Mouse (Mus musculus) midbrain, embryonic 14.5 days (tissue): ENCODE results near the gene Atp6v1g1. TPM values are rescaled to one million over a fixed set of nuclear protein-coding genes. Genes with fewer than 3 reads are reported as not detected.
A peak's percentile ranks its signal among the peaks of the same experiment; 100 is the strongest.

ENCODE experiments used
- ATAC-seq: fragments of 200-750 bp; cut with Nextera tagmentation; 2 replicates; pipeline ENCODE4 v1.8.0; 2017; ENCODE audit warnings: moderate number of reproducible peaks, moderate library complexity; ENCODE audit not compliant: low FRiP score, low TSS enrichment
- DNase-seq: peaks from one replicate; pipeline ENCODE4 v3.0.0-alpha.2; 2015
- H3K27ac ChIP-seq: fragments of 300-500 bp; sonication (generic); replicated peaks from 2 replicates; pipeline ENCODE4 v1.5.1; 2014; ENCODE audit warnings: mild to moderate bottlenecking, low read depth, low read length, moderate library complexity
- H3K27me3 ChIP-seq: fragments of 300-500 bp; sonication (generic); 2 replicates; pipeline ENCODE4 v1.6.1; 2014; ENCODE audit warnings: low read length, control low read depth, mixed read lengths; ENCODE audit not compliant: control insufficient read depth, insufficient read depth
- H3K36me3 ChIP-seq: fragments of 300-500 bp; sonication (generic); 2 replicates; pipeline ENCODE4 v1.6.1; 2014; ENCODE audit warnings: low read length, control low read depth; ENCODE audit not compliant: control insufficient read depth, insufficient read depth
- H3K4me1 ChIP-seq: fragments of 300-500 bp; sonication (generic); 2 replicates; pipeline ENCODE4 v1.6.1; 2014; ENCODE audit warnings: mild to moderate bottlenecking, antibody characterized with exemption, low read length, control low read depth; ENCODE audit not compliant: control insufficient read depth, insufficient read depth
- H3K4me2 ChIP-seq: fragments of 300-500 bp; sonication (generic); 2 replicates; pipeline ENCODE4 v1.6.1; 2014; ENCODE audit warnings: mild to moderate bottlenecking, low read length, moderate library complexity
- H3K4me3 ChIP-seq: fragments of 300-500 bp; sonication (generic); replicated peaks from 2 replicates; pipeline ENCODE4 v1.5.1; 2014; ENCODE audit warnings: low read depth, low read length
- H3K9ac ChIP-seq: fragments of 300-500 bp; sonication (generic); replicated peaks from 2 replicates; pipeline ENCODE4 v1.6.1; 2014; ENCODE audit warnings: mild to moderate bottlenecking, low read length, moderate library complexity
- H3K9me3 ChIP-seq: fragments of 300-500 bp; sonication (generic); 2 replicates; pipeline ENCODE4 v1.6.1; 2016; ENCODE audit warnings: low read length, control low read depth, mixed read lengths; ENCODE audit not compliant: control insufficient read depth
- WGBS: fragments of 180-500 bp; shearing (Covaris S2); extraction: QIAGEN DNeasy Blood & Tissue Kit; methylation state at CpG from one replicate; pipeline ENCODE4 v1.1.7; 2014; 5-methylcytosine and 5-hydroxymethylcytosine counted together
- polyA plus RNA-seq: library from polyadenylated mRNA; unstranded; fragments of >200 nt; fragmentation: Nextera tagmentation; extraction: Ambion mirVana; gene quantifications from 2 replicates; pipeline ENCODE4 v1.2.1, GENCODE M21; 2014

Gene Atp6v1g1
- polyA plus RNA-seq, 1 experiment from 2014 or later: 451 TPM

DNA sequence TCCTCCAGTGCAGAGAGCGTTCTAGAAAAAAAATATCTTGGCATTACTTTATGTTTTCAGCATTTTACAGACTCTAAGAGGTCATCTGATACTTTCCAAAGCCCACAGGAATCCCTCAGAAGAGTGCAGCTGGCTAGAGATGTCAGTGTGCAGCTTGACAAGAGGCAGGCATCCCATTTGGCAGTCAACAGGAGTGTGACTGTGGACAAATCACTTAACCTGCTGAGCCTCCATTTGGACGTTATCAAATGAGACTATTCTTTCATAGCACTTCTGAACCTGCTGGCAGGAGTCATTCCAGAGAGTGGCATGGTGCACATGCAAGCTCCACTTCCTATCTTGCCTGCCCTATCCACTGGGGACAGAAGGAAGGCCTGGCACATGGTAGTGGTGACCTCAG is 2.4 kb upstream of the Atp6v1g1 start:
- no peak for DNase-seq
- Histone ChIP-seq H3K4me3 (no peak overlapping the region), H3K4me1 (peaks cover 14% of the 10 kb centered on the region), H3K9me3 (no peaks in the 10 kb centered on the region), H3K36me3 (no peaks in the 10 kb centered on the region), H3K27me3 (no peaks in the 10 kb centered on the region), H3K9ac (no peak overlapping the region), H3K4me2 (no peak overlapping the region), H3K27ac (no peak overlapping the region)
- WGBS: 79% methylated on average over 2 of the region's 2 CpGs
- ATAC-seq: no peak

DNA sequence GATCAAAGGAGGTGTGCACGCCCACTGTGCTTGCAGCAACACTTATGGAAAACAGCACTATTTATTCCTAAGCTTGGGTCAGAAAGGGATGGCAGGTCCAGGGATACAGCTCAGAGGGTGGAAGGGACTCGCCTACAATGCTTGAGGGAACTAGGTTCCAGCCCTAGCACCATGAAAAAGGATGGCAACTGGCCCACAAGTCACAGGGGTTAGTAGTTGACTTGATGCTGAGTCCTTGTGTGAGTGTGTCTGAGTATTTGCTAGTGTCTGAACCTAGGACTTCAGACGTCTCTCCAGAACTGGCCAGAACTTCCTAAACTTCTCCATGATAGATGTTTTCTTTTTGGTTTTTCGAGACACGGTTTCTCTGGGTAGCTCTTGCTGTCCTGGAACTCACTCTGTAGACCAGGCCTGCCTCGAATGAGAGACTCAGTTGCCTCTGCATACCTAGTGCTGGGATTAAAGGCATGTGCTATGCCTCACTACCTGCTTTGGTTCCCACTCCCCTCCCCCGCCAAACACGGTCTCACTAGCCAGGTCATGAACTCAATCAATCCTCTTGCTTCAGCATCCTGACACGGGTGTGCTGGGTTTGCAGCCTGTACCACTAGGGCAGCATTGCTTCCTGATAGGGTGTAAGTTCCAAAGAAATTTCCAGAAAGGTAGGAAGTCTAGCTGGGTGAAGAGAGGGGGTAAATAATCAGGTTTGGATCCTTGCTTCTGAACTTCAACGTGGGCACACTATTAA is 652 bp upstream of the Atp6v1g1 start:
- Histone ChIP-seq H3K9me3 (no peaks in the 10 kb centered on the region), H3K36me3 (peaks cover 9% of the 10 kb centered on the region), H3K4me3 (peak overlapping the region; percentile 87), H3K27me3 (no peaks in the 10 kb centered on the region), H3K9ac (peak overlapping the region; percentile 24; the same call in 1 of the 2 replicates), H3K4me1 (peaks cover 14% of the 10 kb centered on the region), H3K27ac (peak overlapping the region; percentile 80; the same call in 1 of the 2 replicates), H3K4me2 (peak overlapping the region; percentile 72)
- DNase-seq (no peak), ATAC-seq (peak; percentile 54)
- WGBS: 62% methylated on average over 10 of the region's 10 CpGs

DNA sequence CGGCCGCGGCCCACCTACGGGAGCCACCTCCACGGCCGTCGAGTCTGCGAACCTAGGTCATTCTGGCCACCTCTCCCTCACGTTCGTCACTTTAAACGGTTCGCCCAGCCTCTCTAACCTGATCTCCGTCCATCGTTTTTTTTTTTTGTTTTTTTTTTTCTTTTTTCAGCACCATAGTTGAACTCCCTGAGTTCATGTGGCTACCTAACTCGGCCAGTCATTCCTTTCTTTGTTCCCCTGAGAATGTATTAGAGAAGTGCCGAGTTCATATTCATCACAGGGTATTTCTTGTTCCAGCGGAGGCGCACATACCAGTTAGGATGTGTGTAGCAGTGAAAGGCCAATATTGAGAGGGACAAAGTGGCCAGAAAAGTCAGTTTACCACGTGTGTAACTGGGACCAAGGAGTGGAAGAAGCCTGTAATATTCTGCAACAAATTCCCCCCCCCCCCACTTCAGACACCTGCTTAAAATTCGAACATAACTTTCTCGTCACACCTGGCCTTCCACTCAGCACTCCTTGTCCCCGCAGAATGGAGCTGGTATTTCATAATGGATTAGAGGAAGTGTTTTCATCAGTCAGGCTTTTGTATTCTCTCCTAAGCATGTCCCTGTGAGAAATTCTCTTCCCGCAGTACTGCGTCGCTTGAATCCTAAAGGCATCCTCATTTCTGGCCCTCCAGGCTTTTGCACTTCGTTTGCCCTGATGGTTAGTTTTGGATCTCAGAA is 823 bp downstream of the Atp6v1g1 start:
- WGBS: 10% methylated on average over 26 of the region's 26 CpGs
- Histone ChIP-seq H3K4me1 (peaks cover 14% of the 10 kb centered on the region), H3K9ac (peak overlapping the region; percentile 91), H3K9me3 (no peaks in the 10 kb centered on the region), H3K4me3 (peak overlapping the region; percentile 87), H3K27me3 (no peaks in the 10 kb centered on the region), H3K4me2 (peak overlapping the region; percentile 72), H3K27ac (peak overlapping the region; percentile 80), H3K36me3 (peaks cover 18% of the 10 kb centered on the region)
- ATAC-seq (no peak), DNase-seq (no peak)

DNA sequence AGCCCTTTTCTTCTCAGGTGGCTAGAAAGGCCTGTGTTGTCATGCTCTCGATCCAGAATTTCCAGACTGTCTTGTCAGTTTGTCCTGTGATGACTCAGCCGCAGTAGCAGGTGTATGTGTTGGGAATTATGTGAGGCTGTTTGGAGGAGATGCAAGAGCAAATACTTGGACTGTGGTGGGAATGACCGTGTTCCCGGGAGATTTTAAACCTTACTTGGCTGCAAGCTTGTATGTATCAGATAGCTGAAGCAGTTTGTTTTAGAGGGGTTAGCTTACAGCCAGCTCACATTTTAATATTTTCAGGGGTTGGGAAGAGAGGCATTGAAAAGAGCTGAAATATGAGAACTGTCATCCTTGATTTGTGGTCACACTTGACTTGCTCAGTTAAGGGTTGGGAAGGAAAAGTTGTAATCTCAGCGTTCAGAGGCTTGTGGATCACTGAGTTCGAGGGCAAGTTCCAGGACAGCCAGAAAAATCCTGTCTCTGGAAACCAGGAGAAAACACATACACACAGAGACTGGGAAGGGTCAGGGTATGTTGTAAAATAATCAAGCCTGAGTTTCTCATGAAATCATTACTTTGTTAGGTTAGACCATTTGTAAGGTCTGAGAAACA is 2.0 kb downstream of the Atp6v1g1 start:
- 83% methylated on average over 6 of the region's 6 CpGs for WGBS
- no peak overlapping the region for H3K27ac ChIP-seq
- H3K4me3 ChIP-seq: 0 out of 2 replicates have a peak overlapping the region, but pooled peaks have one; percentile 87
- H3K9me3 ChIP-seq: no peaks in the 10 kb centered on the region
- no peak for DNase-seq
- H3K36me3 ChIP-seq: peaks cover 29% of the 10 kb centered on the region
- ATAC-seq: no peak
- H3K4me2 ChIP-seq: peak overlapping the region; percentile 72
- no peak overlapping the region for H3K9ac ChIP-seq
- H3K4me1 ChIP-seq: peaks cover 14% of the 10 kb centered on the region
- H3K27me3 ChIP-seq: no peaks in the 10 kb centered on the region

DNA sequence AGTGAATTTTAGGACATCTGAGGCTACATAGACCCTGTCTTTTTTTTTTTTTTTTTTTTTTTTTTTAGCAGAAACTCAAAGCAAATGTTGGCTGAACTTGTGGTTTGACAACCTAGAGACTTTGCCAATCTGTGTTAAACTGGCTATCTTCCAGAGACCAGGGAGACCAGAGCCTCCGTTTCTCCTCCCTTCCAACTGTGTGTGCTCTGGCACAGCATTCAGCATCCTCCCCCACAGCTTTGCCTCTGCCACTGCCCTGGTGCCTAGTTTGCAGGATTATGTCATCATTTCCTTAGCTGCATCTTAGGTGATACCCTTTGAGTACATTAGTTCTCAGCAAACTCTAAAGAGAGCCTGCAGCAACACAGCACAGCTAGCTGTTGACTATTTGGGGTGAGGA is 3.2 kb downstream of the Atp6v1g1 start:
- Histone ChIP-seq H3K4me3 (no peak overlapping the region), H3K36me3 (peaks cover 41% of the 10 kb centered on the region), H3K27me3 (no peaks in the 10 kb centered on the region), H3K4me2 (no peak overlapping the region), H3K9me3 (no peaks in the 10 kb centered on the region), H3K4me1 (peaks cover 14% of the 10 kb centered on the region), H3K9ac (no peak overlapping the region), H3K27ac (no peak overlapping the region)
- WGBS: 69% methylated on average over 1 of the region's 1 CpGs
- ATAC-seq (no peak), DNase-seq (no peak)

DNA sequence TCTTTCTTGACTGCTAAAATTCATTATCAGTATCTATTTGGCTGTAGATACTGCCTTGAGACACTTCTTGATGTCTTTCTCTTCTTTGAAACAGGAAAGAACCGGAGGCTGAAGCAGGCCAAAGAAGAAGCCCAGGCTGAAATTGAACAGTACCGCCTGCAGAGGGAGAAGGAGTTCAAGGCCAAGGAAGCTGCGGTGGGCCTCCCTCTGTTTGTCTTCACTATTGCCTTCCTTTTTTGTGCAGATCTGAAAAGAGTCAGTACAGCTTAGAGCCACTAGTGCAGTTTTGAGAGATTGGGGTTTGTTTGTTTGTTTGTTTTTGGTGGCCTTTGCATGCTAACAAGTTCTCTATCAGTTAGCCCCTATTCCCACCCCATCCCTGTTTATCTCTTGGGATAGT is 3.9 kb downstream of the Atp6v1g1 start:
- H3K36me3 ChIP-seq: peaks cover 46% of the 10 kb centered on the region
- no peak for ATAC-seq

DNA sequence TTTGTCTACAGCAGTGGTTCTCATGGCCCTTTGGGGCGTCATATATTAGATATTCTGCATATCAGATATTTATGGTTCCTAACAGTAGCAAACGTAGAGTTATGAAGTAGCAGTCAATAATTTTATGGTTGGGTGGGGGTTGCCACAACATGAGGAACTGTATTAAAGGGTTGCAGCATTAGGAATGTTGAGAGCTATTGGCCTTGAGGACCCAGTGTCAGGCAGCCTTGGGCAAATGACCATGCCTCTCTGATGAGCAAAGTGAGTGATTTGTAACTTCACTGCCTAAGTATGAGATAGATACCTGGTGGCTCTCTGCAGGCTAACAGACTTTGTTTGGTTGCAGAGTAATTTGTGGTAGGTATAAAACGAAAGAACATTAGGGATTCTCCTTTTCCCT is 6.3 kb downstream of the Atp6v1g1 start:
- Histone ChIP-seq H3K36me3 (peaks cover 53% of the 10 kb centered on the region), H3K9ac (no peak overlapping the region), H3K4me3 (no peak overlapping the region), H3K4me2 (no peak overlapping the region), H3K27ac (no peak overlapping the region), H3K4me1 (peaks cover 12% of the 10 kb centered on the region), H3K27me3 (no peaks in the 10 kb centered on the region), H3K9me3 (no peaks in the 10 kb centered on the region)
- 91% methylated on average over 3 of the region's 3 CpGs for WGBS
- no peak for ATAC-seq
- DNase-seq: no peak

More for the DNA sequence above, 3.9 kb downstream of the Atp6v1g1 start:
- H3K4me3 ChIP-seq: no peak overlapping the region
- H3K27ac ChIP-seq: no peak overlapping the region
- peaks cover 14% of the 10 kb centered on the region for H3K4me1 ChIP-seq
- H3K4me2 ChIP-seq: no peak overlapping the region
- H3K27me3 ChIP-seq: no peaks in the 10 kb centered on the region
- H3K9me3 ChIP-seq: no peaks in the 10 kb centered on the region
- no peak overlapping the region for H3K9ac ChIP-seq
- 79% methylated on average over 3 of the region's 3 CpGs for WGBS
- no peak for DNase-seq

DNA sequence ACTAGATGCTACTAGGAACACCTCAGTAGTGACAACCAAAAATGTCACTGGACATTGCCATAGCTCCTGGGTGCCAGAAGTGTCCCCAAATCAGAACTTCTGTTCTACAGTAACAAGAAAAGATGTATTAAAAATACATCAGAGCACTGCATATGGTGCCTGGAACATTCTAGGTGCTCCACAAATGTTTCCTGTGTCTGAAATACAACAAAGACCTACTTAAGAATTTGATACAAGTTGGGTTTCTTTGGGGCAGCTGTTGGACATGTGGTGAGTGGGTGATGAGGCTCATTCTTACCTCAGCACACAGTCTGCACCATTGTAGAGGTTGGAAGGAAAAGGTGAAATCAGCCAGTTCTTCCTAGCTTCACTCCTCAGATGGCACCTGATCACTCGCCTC is 8.3 kb downstream of the Atp6v1g1 start:
- H3K4me2 ChIP-seq: no peak overlapping the region
- H3K4me3 ChIP-seq: no peak overlapping the region
- no peak overlapping the region for H3K27ac ChIP-seq
- DNase-seq (no peak), ATAC-seq (no peak)
- WGBS: 100% methylated on average over 1 of the region's 1 CpGs
- H3K9ac ChIP-seq: no peak overlapping the region
- H3K4me1 ChIP-seq: peaks cover 2% of the 10 kb centered on the region; the same call in 1 of the 2 replicates
- H3K27me3 ChIP-seq: no peaks in the 10 kb centered on the region
- peaks cover 53% of the 10 kb centered on the region for H3K36me3 ChIP-seq
- H3K9me3 ChIP-seq: no peaks in the 10 kb centered on the region
